Mouse (Mus musculus) forebrain, embryonic 16.5 days (tissue): ENCODE results near the gene Tmem106b. TPM values are rescaled to one million over a fixed set of nuclear protein-coding genes. Genes with fewer than 3 reads are reported as not detected.

Source experiments
- ATAC-seq: fragments of 200-750 bp; cut with Nextera tagmentation; 2 replicates; pipeline ENCODE4 v1.8.0; 2017; ENCODE audit warnings: mild to moderate bottlenecking, moderate library complexity
- H3K27ac ChIP-seq: fragments of 300-500 bp; sonication (generic); 2 replicates; pipeline ENCODE4 v1.5.1; 2014; ENCODE audit warnings: low read length, control low read depth
- H3K27me3 ChIP-seq: fragments of 300-500 bp; sonication (generic); replicated peaks from 2 replicates; pipeline ENCODE4 v1.6.1; 2014; ENCODE audit warnings: low read length; ENCODE audit not compliant: control insufficient read depth, insufficient read depth
- H3K36me3 ChIP-seq: fragments of 300-500 bp; sonication (generic); 2 replicates; pipeline ENCODE4 v1.6.1; 2014; ENCODE audit not compliant: control insufficient read depth, insufficient read depth
- H3K4me1 ChIP-seq: fragments of 300-500 bp; sonication (generic); replicated peaks from 2 replicates; pipeline ENCODE4 v1.6.1; 2014; ENCODE audit warnings: low read length; ENCODE audit not compliant: control insufficient read depth, insufficient read depth
- H3K4me2 ChIP-seq: fragments of 300-500 bp; sonication (generic); 2 replicates; pipeline ENCODE4 v1.6.1; 2014; ENCODE audit warnings: mild to moderate bottlenecking, low read length, control low read depth
- H3K4me3 ChIP-seq: fragments of 300-500 bp; sonication (generic); replicated peaks from 2 replicates; pipeline ENCODE4 v1.5.1; 2014; ENCODE audit warnings: mild to moderate bottlenecking, low read length, control low read depth
- H3K9ac ChIP-seq: fragments of 300-500 bp; sonication (generic); replicated peaks from 2 replicates; pipeline ENCODE4 v1.6.1; 2014; ENCODE audit warnings: low read depth, low read length, control low read depth
- H3K9me3 ChIP-seq: fragments of 300-500 bp; sonication (generic); 2 replicates; pipeline ENCODE4 v1.6.1; 2016; ENCODE audit warnings: low read length; ENCODE audit not compliant: control insufficient read depth
- WGBS: fragments of 180-500 bp; shearing (Covaris S2); extraction: QIAGEN DNeasy Blood & Tissue Kit; methylation state at CpG from one replicate; pipeline ENCODE4 v1.1.7; 2014; 5-methylcytosine and 5-hydroxymethylcytosine counted together
- polyA plus RNA-seq: library from polyadenylated mRNA; unstranded; fragments of >200 nt; fragmentation: Nextera tagmentation; extraction: Ambion mirVana; gene quantifications from 2 replicates; pipeline ENCODE4 v1.2.1, GENCODE M21; 2015

The Tmem106b gene
- polyA plus RNA-seq, 1 experiment from 2014 or later, result 34.2 TPM

DNA sequence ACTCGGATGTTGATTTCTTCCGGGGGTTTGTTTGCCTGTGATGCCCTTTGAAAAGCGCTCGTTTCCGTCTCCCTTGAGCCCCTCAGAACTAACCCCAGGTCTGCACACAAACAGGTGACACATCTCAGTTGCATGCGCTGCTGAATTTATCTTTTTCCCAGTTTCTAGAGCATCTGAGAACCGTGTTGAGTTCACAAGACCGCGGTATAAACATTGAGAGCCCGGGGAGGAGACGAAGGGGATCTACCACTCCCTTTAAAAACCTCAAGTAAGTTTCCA lies 527 bp downstream of the Tmem106b start:
- peak overlapping the region; percentile 80 for H3K27ac ChIP-seq
- no peaks in the 10 kb centered on the region for H3K9me3 ChIP-seq
- peaks cover 12% of the 10 kb centered on the region for H3K36me3 ChIP-seq
- peak overlapping the region; percentile 77 for H3K4me2 ChIP-seq
- H3K4me3 ChIP-seq, result peak overlapping the region; percentile 95
- H3K27me3 ChIP-seq, result no peaks in the 10 kb centered on the region
- no peak for ATAC-seq
- H3K9ac ChIP-seq, result peak overlapping the region; percentile 99
- under 1% methylated on average over 11 of the region's 11 CpGs for WGBS
- H3K4me1 ChIP-seq, result peaks cover 9% of the 10 kb centered on the region

DNA sequence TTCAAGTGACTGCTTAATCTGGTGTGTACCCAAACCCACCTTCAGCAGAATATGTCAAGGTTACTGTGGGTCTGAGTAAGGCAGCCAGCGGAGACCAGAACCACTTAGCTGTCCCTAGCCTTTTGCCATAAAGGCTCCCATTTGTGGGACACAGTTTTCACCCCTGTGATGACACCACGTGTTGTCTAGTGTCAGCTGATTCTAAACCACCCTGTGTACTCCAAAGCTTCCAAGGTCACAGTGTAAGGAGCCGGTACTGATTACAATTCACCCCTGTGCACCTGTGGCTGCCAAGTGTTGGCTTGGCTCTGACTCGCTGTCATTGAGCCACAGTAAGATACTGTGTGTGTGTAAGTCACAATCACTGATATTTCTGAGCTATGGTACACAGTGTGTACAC lies 926 bp downstream of the Tmem106b start:
- peak overlapping the region; percentile 95 for H3K4me3 ChIP-seq
- peaks cover 9% of the 10 kb centered on the region for H3K4me1 ChIP-seq
- H3K36me3 ChIP-seq, result peaks cover 13% of the 10 kb centered on the region
- peak overlapping the region; percentile 99 for H3K9ac ChIP-seq
- ATAC-seq, result 0 out of 2 replicates have a peak, but pooled peaks have one; percentile 4
- no peaks in the 10 kb centered on the region for H3K27me3 ChIP-seq
- H3K27ac ChIP-seq, result no peak overlapping the region
- H3K9me3 ChIP-seq, result no peaks in the 10 kb centered on the region
- 43% methylated on average over 4 of the region's 4 CpGs for WGBS
- H3K4me2 ChIP-seq, result peak overlapping the region; percentile 77

DNA sequence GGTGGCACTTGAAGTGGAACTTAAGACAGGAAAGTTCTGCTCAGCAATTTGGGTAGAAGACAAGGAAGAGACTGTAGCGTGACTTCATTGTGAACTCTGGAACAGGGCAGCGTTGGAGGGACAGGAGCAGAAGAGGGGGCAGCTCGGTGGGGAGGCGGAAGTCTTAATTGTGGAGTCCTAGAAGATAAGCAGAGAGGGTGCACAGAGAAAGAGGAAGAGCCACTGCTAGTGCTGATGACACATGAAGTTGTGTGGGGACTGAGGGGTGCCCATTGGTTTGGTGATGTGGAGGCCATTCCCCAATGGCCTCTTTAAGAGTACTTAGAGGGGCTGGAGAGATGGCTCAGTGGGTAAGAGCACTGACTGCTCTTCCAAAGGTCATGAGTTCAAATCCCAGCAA lies 3.5 kb downstream of the Tmem106b start:
- Histone ChIP-seq H3K4me2 (no peak overlapping the region), H3K27me3 (no peaks in the 10 kb centered on the region), H3K9me3 (no peaks in the 10 kb centered on the region), H3K36me3 (peaks cover 23% of the 10 kb centered on the region), H3K4me3 (no peak overlapping the region), H3K9ac (no peak overlapping the region), H3K4me1 (peaks cover 9% of the 10 kb centered on the region), H3K27ac (no peak overlapping the region)
- WGBS, result 97% methylated on average over 4 of the region's 4 CpGs
- no peak for ATAC-seq

GRCm38 (mm10) chr6:13073876-13074275 lies 4.3 kb downstream of the Tmem106b start:
- no peak overlapping the region for H3K4me2 ChIP-seq
- ATAC-seq, result no peak
- no peaks in the 10 kb centered on the region for H3K27me3 ChIP-seq
- H3K27ac ChIP-seq, result no peak overlapping the region
- no peak overlapping the region for H3K9ac ChIP-seq
- peaks cover 9% of the 10 kb centered on the region for H3K4me1 ChIP-seq
- H3K36me3 ChIP-seq, result peaks cover 30% of the 10 kb centered on the region
- no peaks in the 10 kb centered on the region for H3K9me3 ChIP-seq
- no peak overlapping the region for H3K4me3 ChIP-seq
- WGBS, result 74% methylated on average over 2 of the region's 2 CpGs

DNA sequence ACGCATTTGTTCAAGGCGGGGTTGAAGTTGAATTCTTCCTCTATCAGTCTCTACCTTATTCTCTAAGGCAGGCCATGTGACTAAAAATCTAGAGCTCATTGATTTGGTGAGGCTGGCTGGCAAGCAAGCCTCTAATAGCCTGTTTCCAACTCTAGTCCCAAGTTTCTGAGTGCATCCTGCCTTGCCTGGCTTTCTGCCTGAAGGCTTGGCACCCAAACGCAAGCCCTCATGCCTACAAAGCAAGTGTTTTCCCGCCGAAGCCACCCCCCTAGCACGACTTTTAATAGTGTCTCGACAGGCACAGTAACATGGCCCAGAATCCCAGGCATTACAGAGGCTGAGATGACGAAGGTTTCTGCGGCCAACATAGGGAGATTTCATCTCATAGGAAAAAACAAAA lies 13.3 kb downstream of the Tmem106b start:
- 65% methylated on average over 9 of the region's 9 CpGs for WGBS
- peaks cover 34% of the 10 kb centered on the region for H3K36me3 ChIP-seq
- H3K4me2 ChIP-seq, result no peak overlapping the region
- H3K4me1 ChIP-seq, result no peaks in the 10 kb centered on the region; the same call in 1 of the 2 replicates
- ATAC-seq, result peak; percentile 69
- no peaks in the 10 kb centered on the region for H3K9me3 ChIP-seq
- no peaks in the 10 kb centered on the region for H3K27me3 ChIP-seq
- no peak overlapping the region for H3K4me3 ChIP-seq
- no peak overlapping the region for H3K9ac ChIP-seq
- no peak overlapping the region for H3K27ac ChIP-seq

DNA sequence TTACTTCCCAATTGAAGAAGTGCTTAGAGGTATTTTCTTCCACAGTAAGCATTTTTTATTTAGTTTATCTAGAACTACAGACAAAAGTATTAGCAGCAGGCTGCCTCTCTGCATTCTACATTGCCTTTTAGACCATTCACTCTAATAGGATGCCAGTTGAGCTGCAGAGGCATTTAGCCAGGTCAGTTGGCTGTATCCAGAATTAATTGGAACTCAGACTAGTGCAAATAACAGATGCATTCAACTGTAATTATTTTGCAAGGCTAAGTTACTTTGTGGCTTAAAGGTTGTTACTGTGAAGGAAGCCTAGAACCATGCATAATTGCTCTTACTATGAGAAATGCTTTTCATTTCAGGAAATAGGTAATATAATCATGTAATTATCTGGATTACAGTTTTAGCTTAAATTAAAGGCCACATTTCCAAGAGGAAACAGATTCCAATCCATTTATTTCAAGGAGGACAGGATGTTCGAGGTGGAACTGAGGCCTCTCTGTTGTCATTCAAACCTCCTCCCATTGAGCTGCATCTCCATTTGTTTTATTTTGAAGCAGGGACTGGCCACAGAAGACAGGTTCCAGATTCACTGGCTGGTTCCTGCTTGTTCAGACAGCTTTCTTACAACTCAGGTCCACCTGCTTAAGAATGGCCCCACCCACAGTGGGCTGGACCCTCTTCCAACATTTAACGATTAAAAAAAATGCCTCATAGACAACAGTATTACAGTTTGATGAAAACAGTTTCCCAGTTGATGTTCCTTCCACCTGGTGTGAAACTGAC lies 27.3 kb downstream of the Tmem106b start:
- H3K4me1 ChIP-seq, result no peaks in the 10 kb centered on the region
- no peak for ATAC-seq
- 47% methylated on average over 2 of the region's 2 CpGs for WGBS
- no peaks in the 10 kb centered on the region for H3K27me3 ChIP-seq
- no peaks in the 10 kb centered on the region for H3K36me3 ChIP-seq
- H3K4me3 ChIP-seq, result no peak overlapping the region
- no peak overlapping the region for H3K4me2 ChIP-seq
- no peak overlapping the region for H3K27ac ChIP-seq
- H3K9me3 ChIP-seq, result no peaks in the 10 kb centered on the region
- H3K9ac ChIP-seq, result no peak overlapping the region

GRCm38 (mm10) chr6:13100137-13100536 lies 30.6 kb downstream of the Tmem106b start:
- no peak overlapping the region for H3K4me2 ChIP-seq
- no peaks in the 10 kb centered on the region for H3K27me3 ChIP-seq
- H3K36me3 ChIP-seq, result no peaks in the 10 kb centered on the region
- H3K27ac ChIP-seq, result no peak overlapping the region
- H3K9ac ChIP-seq, result no peak overlapping the region
- no peak overlapping the region for H3K4me3 ChIP-seq
- ATAC-seq, result no peak
- H3K9me3 ChIP-seq, result no peaks in the 10 kb centered on the region
- H3K4me1 ChIP-seq, result no peaks in the 10 kb centered on the region
- 91% methylated on average over 2 of the region's 2 CpGs for WGBS

- Histone ChIP-seq H3K27me3 (no peaks in the 10 kb centered on the region), H3K27ac (no peak overlapping the region), H3K9ac (no peak overlapping the region), H3K36me3 (no peaks in the 10 kb centered on the region), H3K4me3 (no peak overlapping the region), H3K9me3 (no peaks in the 10 kb centered on the region), H3K4me1 (no peaks in the 10 kb centered on the region), H3K4me2 (no peak overlapping the region)
- WGBS, result 77% methylated on average over 1 of the region's 1 CpGs
- ATAC-seq, result no peak
Observed at GRCm38 (mm10) chr6:13108662-13109061, 39.1 kb downstream of the Tmem106b start.

GRCm38 (mm10) chr6:13137255-13137654 lies 67.7 kb downstream of the Tmem106b start:
- Histone ChIP-seq H3K9me3 (no peaks in the 10 kb centered on the region), H3K4me1 (no peaks in the 10 kb centered on the region), H3K9ac (no peak overlapping the region), H3K27ac (no peak overlapping the region), H3K27me3 (no peaks in the 10 kb centered on the region), H3K4me2 (no peak overlapping the region), H3K4me3 (no peak overlapping the region), H3K36me3 (no peaks in the 10 kb centered on the region)
- ATAC-seq, result no peak
- WGBS, result 100% methylated on average over 1 of the region's 1 CpGs
